Mouse (Mus musculus): Measurements from ENCODE around the gene Slc18a2.

- TF ChIP-seq USF2 (conservative IDR thresholded peaks at IDR 0.05; ENCODE audit: low read depth, low read length) (no peak), TCF12 (IDR thresholded peaks at IDR 0.05; ENCODE audit: low read depth, low read length) (no peak), RAD21 (IDR thresholded peaks at IDR 0.05; ENCODE audit: low read depth, low read length) (no peak), POLR2A (IDR thresholded peaks at IDR 0.05; ENCODE audit: low read depth, low read length) (no peak), CTCF (conservative IDR thresholded peaks at IDR 0.05 in 1 of 2, IDR thresholded peaks at IDR 0.05 in 1 of 2; ENCODE audit: low read depth in 2 of 2, low read length in 2 of 2) (no peak), HCFC1 (IDR thresholded peaks at IDR 0.05; ENCODE audit: low read depth, low read length) (no peak), MAX (IDR thresholded peaks at IDR 0.05; ENCODE audit: low read length) (no peak), TBP (conservative IDR thresholded peaks at IDR 0.05; ENCODE audit: low read depth, low read length) (no peak)
Observed at GRCm38 (mm10) chr19:59265907-59266306, 5.2 kb downstream of the Slc18a2 start.

All from CH12.LX (cell line).